Mouse (Mus musculus) colon, adult 2 months (tissue): Measurements from ENCODE around the gene Ifngr2. TPM values are rescaled to one million over a fixed set of nuclear protein-coding genes. Genes with fewer than 3 reads are reported as not detected.

Source experiments
- polyA plus RNA-seq: library from polyadenylated mRNA; depleted of rRNA; stranded (reverse); fragments of >200 nt; gene quantifications from 2 replicates; pipeline ENCODE4 v1.2.3, GENCODE M21; 2012; rRNA removed

Ifngr2 gene
- polyA plus RNA-seq, result 79.4 and 103 TPM in 2 replicates

DNA sequence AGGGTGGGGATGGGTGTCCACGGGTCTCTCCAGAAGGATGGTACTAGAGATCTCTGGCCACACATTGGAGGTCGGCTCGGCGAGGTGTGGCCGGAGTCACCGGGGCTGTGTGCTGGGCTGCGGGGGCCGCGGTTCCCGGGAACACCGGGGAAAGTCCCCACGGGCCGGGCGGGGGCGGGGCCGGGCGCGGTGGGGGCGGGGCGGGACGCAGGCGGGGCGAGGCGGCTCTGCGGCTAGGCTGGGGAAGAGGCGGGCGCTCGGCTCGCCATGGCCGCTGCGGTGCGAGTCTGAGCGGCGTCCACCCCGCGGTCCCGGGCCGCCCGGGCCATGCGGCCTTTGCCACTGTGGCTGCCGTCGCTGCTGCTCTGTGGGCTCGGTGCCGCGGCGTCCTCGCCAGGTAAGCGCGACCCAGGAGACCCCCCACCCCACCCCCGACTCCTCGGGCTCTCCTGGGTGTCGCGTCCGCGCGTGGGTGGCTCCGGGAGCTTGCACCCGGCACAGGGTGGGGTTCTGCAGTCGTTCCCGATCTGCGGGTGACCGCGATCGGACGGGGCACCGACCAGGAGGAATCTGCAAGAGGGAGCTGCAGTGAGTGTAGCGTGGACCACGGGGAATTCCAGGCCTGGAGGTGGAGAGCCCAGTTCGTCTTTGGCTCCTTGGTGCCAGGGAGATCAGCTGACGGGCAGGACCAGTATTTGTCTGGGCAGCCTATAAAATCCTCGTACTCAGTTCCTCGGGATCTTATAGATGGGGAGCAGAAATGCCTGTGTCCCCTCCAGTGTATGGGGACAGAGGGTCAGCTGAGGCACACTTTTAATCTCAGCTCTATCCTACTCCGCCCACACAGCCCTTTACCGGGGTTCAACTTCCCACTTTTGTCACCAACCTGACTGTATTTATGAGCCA lies at the start of gene Ifngr2:
Gene Ifngr2, plus strand, starts transcription at position 237 of the 906 bp plus-strand sequence.

DNA sequence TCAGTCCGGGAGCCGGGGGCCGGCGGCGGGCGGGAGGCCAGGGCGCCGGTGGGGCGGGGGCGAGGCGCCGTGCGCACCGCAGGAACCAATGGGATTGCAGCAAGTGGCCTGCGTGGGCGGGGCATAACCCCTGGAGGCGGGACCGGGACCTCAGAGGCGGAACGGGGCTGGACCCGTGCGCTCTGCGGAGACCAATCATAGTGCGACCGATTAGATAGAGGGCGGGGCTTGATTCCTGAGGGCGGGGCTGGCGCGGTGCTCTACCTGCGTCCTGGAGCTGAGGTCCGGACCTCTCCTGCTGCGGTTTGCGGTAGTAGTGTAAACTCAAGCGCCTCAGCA lies 50.8 kb downstream of the Ifngr2 start, which contains the start of gene Tmem50b:
Gene Tmem50b, minus strand, starts transcription at position 129 of the 339 bp plus-strand sequence.

Other genes starting within 250 kb of the Ifngr2 start
- 21.4 and 24.1 TPM in 2 replicates for gene Ifnar2, start 174.3 kb upstream of the Ifngr2 start, polyA plus RNA-seq
- not detected in 2 replicates for gene Gm21970, start 155.4 kb upstream of the Ifngr2 start, polyA plus RNA-seq
- gene Il10rb, start 140.9 kb upstream of the Ifngr2 start, polyA plus RNA-seq, result 42.1 and 48.0 TPM in 2 replicates
- gene Ifnar1, start 61.8 kb upstream of the Ifngr2 start, polyA plus RNA-seq, result 12.2 and 14.6 TPM in 2 replicates
- 36.4 and 45.7 TPM in 2 replicates for gene Tmem50b, start 50.7 kb downstream of the Ifngr2 start, polyA plus RNA-seq
- gene Dnajc28, start 72.0 kb downstream of the Ifngr2 start, polyA plus RNA-seq, result 0.85 and 1.00 TPM in 2 replicates
- gene Gart, start 99.9 kb downstream of the Ifngr2 start, polyA plus RNA-seq, result 17.3 and 19.4 TPM in 2 replicates
- gene Son, start 100.4 kb downstream of the Ifngr2 start, polyA plus RNA-seq, result 76.9 and 82.1 TPM in 2 replicates
- gene Donson, start 141.7 kb downstream of the Ifngr2 start, polyA plus RNA-seq, result 7.4 and 7.9 TPM in 2 replicates
- 14.0 and 16.8 TPM in 2 replicates for gene Cryzl1, start 181.9 kb downstream of the Ifngr2 start, polyA plus RNA-seq
- 18.1 and 23.6 TPM in 2 replicates for gene Itsn1, start 182.2 kb downstream of the Ifngr2 start, polyA plus RNA-seq